Mouse (Mus musculus) CH12.LX (cell line): ENCODE data around the gene Sertad4. TPM values are rescaled to one million over a fixed set of nuclear protein-coding genes. Genes with fewer than 3 reads are reported as not detected.

Source experiments
- DNase-seq: peaks from one replicate; pipeline ENCODE4 v3.0.0-alpha.2; 2013; ENCODE audit errors: extremely low read depth
- H3K27ac ChIP-seq: 2 replicates; pipeline ENCODE4 v1.5.1; 2012; ENCODE audit warnings: low read depth, mild to moderate bottlenecking, control low read depth, moderate library complexity; ENCODE audit not compliant: insufficient read depth
- H3K27me3 ChIP-seq: replicated peaks from 2 replicates; pipeline ENCODE3; 2012; ENCODE audit warnings: inconsistent platforms
- H3K36me3 ChIP-seq, 2 experiments: replicated peaks in 1 of 2; 2 replicates each; pipeline versions ENCODE3 to v1.6.1; 2012; ENCODE audit warnings: inconsistent platforms in 1 of 2, low read length in 1 of 2, mild to moderate bottlenecking in 1 of 2, mixed read lengths in 1 of 2, moderate library complexity in 1 of 2; ENCODE audit not compliant: control insufficient read depth in 1 of 2, insufficient read depth in 1 of 2
- H3K4me1 ChIP-seq, 2 experiments: 2 replicates each; pipeline ENCODE4 v1.6.1; 2012; ENCODE audit warnings: inconsistent platforms in 1 of 2, moderate library complexity in 1 of 2; ENCODE audit not compliant: insufficient read depth in 2 of 2, control insufficient read depth in 1 of 2
- H3K4me2 ChIP-seq: 2 replicates; pipeline ENCODE4 v1.6.1; 2012; ENCODE audit warnings: low read depth, mild to moderate bottlenecking, control low read depth; ENCODE audit not compliant: poor library complexity, insufficient read depth, severe bottlenecking
- H3K4me3 ChIP-seq, 3 experiments: fragments of 150-350 bp in 1 of 3; sonication (generic) in 1 of 3; replicated peaks in 1 of 3; 2 replicates each; pipeline versions ENCODE3 to v1.5.1; 2011 to 2012; ENCODE audit warnings: low read depth in 2 of 3, low read length in 2 of 3, mild to moderate bottlenecking in 2 of 3, moderate library complexity in 2 of 3, control low read depth in 1 of 3, improper control_type of control experiment in 1 of 3, inconsistent platforms in 1 of 3, mixed read lengths in 1 of 3; ENCODE audit not compliant: poor library complexity in 1 of 3
- H3K79me2 ChIP-seq: replicated peaks from 2 replicates; pipeline ENCODE4 v1.6.1; 2012; ENCODE audit warnings: mild to moderate bottlenecking, moderate library complexity; ENCODE audit not compliant: control insufficient read depth, poor library complexity, insufficient read depth, severe bottlenecking; ENCODE audit errors: extremely low read depth
- H3K9ac ChIP-seq: 2 replicates; pipeline ENCODE4 v1.6.1; 2012; ENCODE audit warnings: low read depth, mild to moderate bottlenecking, control low read depth, moderate library complexity; ENCODE audit not compliant: insufficient read depth
- H3K9me3 ChIP-seq: replicated peaks from 2 replicates; pipeline ENCODE3; 2012; ENCODE audit warnings: low read length, inconsistent platforms, mixed read lengths
- BHLHE40 ChIP-seq: IDR thresholded peaks from 2 replicates; pipeline ENCODE4 v1.6.1; 2011; ENCODE audit warnings: mild to moderate bottlenecking, low read depth, low read length, improper control_type of control experiment
- CHD1 ChIP-seq: IDR thresholded peaks from 2 replicates; pipeline ENCODE4 v1.6.1; 2012; ENCODE audit warnings: low read depth, low read length, improper control_type of control experiment, inconsistent platforms
- CHD2 ChIP-seq: IDR thresholded peaks from 2 replicates; pipeline ENCODE4 v1.6.1; 2011; ENCODE audit warnings: low read length, improper control_type of control experiment
- CTCF ChIP-seq, 2 experiments: IDR thresholded peaks in 1 of 2; conservative IDR thresholded peaks in 1 of 2; 2 replicates each; pipeline ENCODE4 v1.5.1; 2011 to 2012; ENCODE audit warnings: low read depth in 2 of 2, low read length in 2 of 2, improper control_type of control experiment in 1 of 2, inconsistent platforms in 1 of 2, mild to moderate bottlenecking in 1 of 2, moderate library complexity in 1 of 2
- EP300 ChIP-seq: IDR thresholded peaks from 2 replicates; pipeline ENCODE4 v1.6.1; 2011; ENCODE audit warnings: low read length, improper control_type of control experiment
- GABPA ChIP-seq: IDR thresholded peaks from 2 replicates; pipeline ENCODE4 v1.6.1; 2012; ENCODE audit warnings: low read depth, low read length, improper control_type of control experiment, inconsistent platforms; ENCODE audit not compliant: insufficient replicate concordance
- HCFC1 ChIP-seq: IDR thresholded peaks from 2 replicates; pipeline ENCODE4 v1.6.1; 2012; ENCODE audit warnings: low read depth, mild to moderate bottlenecking, inconsistent platforms, low read length, improper control_type of control experiment
- IRF4 ChIP-seq: IDR thresholded peaks from 2 replicates; pipeline ENCODE4 v1.6.1; 2014; ENCODE audit warnings: low read depth, mild to moderate bottlenecking, inconsistent platforms, low read length, improper control_type of control experiment
- JUN ChIP-seq: IDR thresholded peaks from 2 replicates; pipeline ENCODE4 v1.6.1; 2011; ENCODE audit warnings: low read depth, mild to moderate bottlenecking, low read length, improper control_type of control experiment, moderate library complexity; ENCODE audit not compliant: insufficient read depth
- JUND ChIP-seq: conservative IDR thresholded peaks from 2 replicates; pipeline ENCODE4 v1.6.1; 2011; ENCODE audit warnings: low read depth, low read length, improper control_type of control experiment
- KAT2A ChIP-seq: IDR thresholded peaks from 2 replicates; pipeline ENCODE4 v1.6.1; 2012; ENCODE audit warnings: low read length, improper control_type of control experiment, inconsistent platforms; ENCODE audit not compliant: insufficient replicate concordance
- MAX ChIP-seq: IDR thresholded peaks from 2 replicates; pipeline ENCODE4 v1.6.1; 2011; ENCODE audit warnings: low read length, improper control_type of control experiment
- MAZ ChIP-seq: IDR thresholded peaks from 2 replicates; pipeline ENCODE4 v1.6.1; 2012; ENCODE audit warnings: low read depth, mild to moderate bottlenecking, inconsistent platforms, low read length, improper control_type of control experiment, moderate library complexity
- MEF2A ChIP-seq: IDR thresholded peaks from 2 replicates; pipeline ENCODE4 v1.6.1; 2014; ENCODE audit warnings: low read depth, mild to moderate bottlenecking, inconsistent platforms, low read length, improper control_type of control experiment, borderline replicate concordance
- MXI1 ChIP-seq: IDR thresholded peaks from 2 replicates; pipeline ENCODE4 v1.6.1; 2011; ENCODE audit warnings: mild to moderate bottlenecking, low read depth, low read length, improper control_type of control experiment
- MYC ChIP-seq: IDR thresholded peaks from 2 replicates; pipeline ENCODE4 v1.6.1; 2011; ENCODE audit warnings: low read depth, mild to moderate bottlenecking, improper control_type of control experiment, low read length
- NELFE ChIP-seq: IDR thresholded peaks from 2 replicates; pipeline ENCODE4 v1.6.1; 2011; ENCODE audit warnings: low read depth, low read length, improper control_type of control experiment
- POLR2AphosphoS2 ChIP-seq: IDR thresholded peaks from 2 replicates; pipeline ENCODE4 v1.6.1; 2011; ENCODE audit warnings: low read depth, low read length, improper control_type of control experiment
- RAD21 ChIP-seq: IDR thresholded peaks from 2 replicates; pipeline ENCODE4 v1.6.1; 2011; ENCODE audit warnings: low read depth, mild to moderate bottlenecking, low read length, improper control_type of control experiment, moderate library complexity
- RCOR1 ChIP-seq: conservative IDR thresholded peaks from 2 replicates; pipeline ENCODE4 v1.6.1; 2012; ENCODE audit warnings: low read depth, mild to moderate bottlenecking, inconsistent platforms, low read length, improper control_type of control experiment
- SIN3A ChIP-seq: IDR thresholded peaks from 2 replicates; pipeline ENCODE4 v1.6.1; 2012; ENCODE audit warnings: low read length, improper control_type of control experiment, inconsistent platforms
- SMC3 ChIP-seq: IDR thresholded peaks from 2 replicates; pipeline ENCODE4 v1.6.1; 2011; ENCODE audit warnings: low read depth, low read length, improper control_type of control experiment
- TBP ChIP-seq: conservative IDR thresholded peaks from 2 replicates; pipeline ENCODE4 v1.6.1; 2011; ENCODE audit warnings: low read depth, low read length, improper control_type of control experiment
- TCF12 ChIP-seq: IDR thresholded peaks from 2 replicates; pipeline ENCODE4 v1.6.1; 2014; ENCODE audit warnings: low read depth, mild to moderate bottlenecking, inconsistent platforms, low read length, improper control_type of control experiment
- UBTF ChIP-seq: IDR thresholded peaks from 2 replicates; pipeline ENCODE4 v1.6.1; 2012; ENCODE audit warnings: low read depth, mild to moderate bottlenecking, inconsistent platforms, low read length, improper control_type of control experiment, moderate library complexity
- ZC3H11A ChIP-seq: IDR thresholded peaks from 2 replicates; pipeline ENCODE4 v1.6.1; 2012; ENCODE audit warnings: low read depth, mild to moderate bottlenecking, inconsistent platforms, low read length, improper control_type of control experiment
- ZKSCAN1 ChIP-seq: IDR thresholded peaks from 2 replicates; pipeline ENCODE4 v1.6.1; 2012; ENCODE audit warnings: low read depth, inconsistent platforms, low read length, improper control_type of control experiment, borderline replicate concordance
- ZMIZ1 ChIP-seq: IDR thresholded peaks from 2 replicates; pipeline ENCODE4 v1.6.1; 2012; ENCODE audit warnings: low read depth, mild to moderate bottlenecking, inconsistent platforms, low read length, improper control_type of control experiment
- ZNF384 ChIP-seq: IDR thresholded peaks from 2 replicates; pipeline ENCODE4 v1.6.1; 2012; ENCODE audit warnings: low read depth, low read length, improper control_type of control experiment, inconsistent platforms
- dilution Hi-C: fragments of 300-500 bp; cut with MboI; formaldehyde crosslinking; loops from 2 replicates; pipeline ENCODE4 v1.14.3; 2020; ENCODE audit warnings: low sequenced_read_pairs; ENCODE audit not compliant: extremely low pct_unique_long_range_greater_than_20kb, extremely low pct_ligation_motif_present
- in situ Hi-C: fragments of 300-500 bp; cut with MboI; formaldehyde crosslinking; loops from 3 replicates; pipeline ENCODE4 v1.14.3; 2019; ENCODE audit warnings: low sequenced_read_pairs, low pct_ligation_motif_present, low pct_unique_long_range_greater_than_20kb, mixed read lengths
- polyA plus RNA-seq: library from polyadenylated mRNA; unstranded; fragments of >175 nt; gene quantifications from 2 replicates; pipeline ENCODE4 v1.2.1, GENCODE M21; 2012; ENCODE audit warnings: low read depth; ENCODE audit not compliant: insufficient read length
- total RNA-seq, 2 experiments: library from RNA; depleted of rRNA; stranded (reverse); fragments of 300-350 nt in 1 of 2; fragments of >200 nt in 1 of 2; gene quantifications; 2 replicates each; pipeline ENCODE4 v1.2.3; 2012 to 2014

Gene Sertad4
- total and polyA plus RNA-seq, 3 experiments: 0.74 TPM; not detected in 2

DNA sequence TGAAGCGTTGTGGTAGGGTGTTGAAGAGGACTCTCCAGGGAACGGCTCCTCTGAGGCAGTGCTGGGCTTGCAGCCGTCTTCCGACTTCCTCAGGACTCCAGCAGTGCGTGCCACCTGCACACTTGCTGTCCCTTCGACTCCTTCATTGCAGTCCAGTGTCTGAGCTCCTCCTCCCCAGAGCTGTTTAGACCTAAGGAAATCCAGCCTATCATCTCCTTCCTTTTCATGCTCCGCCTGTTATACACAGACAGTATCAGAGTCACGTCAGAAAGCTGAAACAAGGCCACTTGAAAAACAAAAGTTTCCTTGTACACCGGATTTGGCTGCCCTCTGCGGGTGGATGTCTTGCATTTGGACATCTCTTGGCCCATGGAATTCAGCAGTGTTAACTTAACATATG, 41.7 kb upstream of the Sertad4 start:
- dilution Hi-C loops (no loop called here), in situ Hi-C loops (no loop called here)
- H3K27ac ChIP-seq: no peak overlapping the region
- no peak overlapping the region for H3K4me2 ChIP-seq
- no peaks in the 10 kb centered on the region for H3K79me2 ChIP-seq
- H3K4me1 ChIP-seq: peaks cover 0 to 6% of the 10 kb centered on the region in 2 experiments; a peak in 2 of 4 replicates
- no peak overlapping the region for H3K4me3 ChIP-seq
- H3K9ac ChIP-seq: no peak overlapping the region
- no peaks in the 10 kb centered on the region for H3K36me3 ChIP-seq
- TF ChIP-seq ZKSCAN1: no peak
- no peak for TF ChIP-seq MEF2A
- no peak for TF ChIP-seq KAT2A
- no peak for TF ChIP-seq JUN
- TF ChIP-seq CHD2: no peak
- TF ChIP-seq NELFE: no peak
- no peak for TF ChIP-seq CHD1
- no peak for TF ChIP-seq GABPA
- no peak for TF ChIP-seq JUND
- no peak for TF ChIP-seq UBTF
- no peak for TF ChIP-seq MAX
- no peak for TF ChIP-seq MAZ
- no peak for TF ChIP-seq POLR2AphosphoS2
- TF ChIP-seq SIN3A: no peak
- TF ChIP-seq CTCF (conservative IDR thresholded peaks at IDR 0.05 in 1 of 2, IDR thresholded peaks at IDR 0.05 in 1 of 2; ENCODE audit: low read depth in 2 of 2, low read length in 2 of 2): no peak
- TF ChIP-seq MXI1: no peak
- no peak for DNase-seq
- H3K9me3 ChIP-seq: no peaks in the 10 kb centered on the region
- H3K27me3 ChIP-seq: no peaks in the 10 kb centered on the region

DNA sequence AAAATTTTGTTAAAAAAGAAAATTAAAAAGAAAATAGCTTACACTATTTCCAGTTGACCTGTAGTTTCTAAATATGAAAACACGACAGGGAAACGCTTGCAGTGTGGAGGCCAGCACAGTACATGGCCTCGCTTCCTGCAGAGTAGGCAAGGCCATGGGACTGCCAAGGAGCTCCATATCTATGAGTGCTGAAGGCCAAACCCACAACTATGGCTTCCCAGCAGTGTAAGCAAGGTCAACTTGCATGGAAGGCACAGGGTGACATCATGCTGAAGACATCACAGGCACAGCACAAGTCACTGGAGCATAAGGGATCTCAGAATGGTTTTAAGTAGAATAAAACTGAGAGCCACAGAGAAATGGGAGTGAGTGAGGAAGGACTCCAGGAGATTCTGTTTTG, 40.5 kb upstream of the Sertad4 start:
- H3K36me3 ChIP-seq: no peaks in the 10 kb centered on the region
- no peak overlapping the region for H3K27ac ChIP-seq
- H3K4me2 ChIP-seq: no peak overlapping the region
- no peaks in the 10 kb centered on the region for H3K79me2 ChIP-seq
- no peak overlapping the region for H3K4me3 ChIP-seq
- H3K9me3 ChIP-seq: no peaks in the 10 kb centered on the region
- no peak for DNase-seq
- dilution Hi-C loops (no loop called here), in situ Hi-C loops (no loop called here)
- TF ChIP-seq ZNF384 (no peak), KAT2A (no peak), MEF2A (no peak), BHLHE40 (no peak), TBP (no peak), TCF12 (no peak), JUN (no peak), SMC3 (no peak), RAD21 (no peak), RCOR1 (no peak), MXI1 (no peak), CHD2 (no peak), EP300 (no peak), NELFE (no peak), IRF4 (no peak), MAX (no peak), MYC (no peak), ZC3H11A (no peak), ZMIZ1 (no peak), HCFC1 (no peak)
- peaks cover 0 to 6% of the 10 kb centered on the region in 2 experiments; a peak in 2 of 4 replicates for H3K4me1 ChIP-seq
- no peaks in the 10 kb centered on the region for H3K27me3 ChIP-seq
- H3K9ac ChIP-seq: no peak overlapping the region
